Comparison of ENCODE assay signal across 8 mouse cellular contexts in the genomic region with DNA sequence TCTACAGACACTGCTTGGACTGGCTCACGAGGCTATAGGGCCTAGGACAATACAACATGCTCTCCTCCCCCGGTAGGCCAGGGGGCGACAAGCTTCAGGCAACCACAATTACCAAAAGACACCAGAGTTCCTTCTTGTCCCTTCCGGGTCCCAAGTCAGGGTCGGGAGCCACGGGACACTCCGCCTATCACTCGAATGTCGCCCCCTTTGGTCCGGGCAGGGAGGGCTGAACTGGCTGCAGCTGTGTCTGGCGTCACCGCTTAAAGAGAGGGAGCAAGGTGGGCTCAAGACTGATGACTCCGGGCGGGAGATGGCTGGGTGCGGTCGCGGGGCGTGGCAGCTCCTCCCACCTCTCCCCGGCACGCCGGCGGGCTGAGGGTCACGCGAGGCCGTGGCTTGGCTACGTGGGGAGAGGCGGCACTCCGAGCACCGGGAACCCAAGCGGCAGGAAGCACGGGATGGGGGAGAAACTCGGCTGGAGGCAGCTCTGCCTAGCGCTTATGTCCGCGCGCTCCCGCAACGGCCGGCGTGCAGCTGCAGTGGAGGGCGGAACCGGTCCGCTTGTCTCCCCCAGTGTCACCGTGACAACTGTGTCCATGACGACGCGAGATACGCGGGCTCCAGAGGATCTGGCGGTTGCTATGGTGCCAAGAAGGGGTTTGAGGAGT. TPM values are rescaled to one million over a fixed set of nuclear protein-coding genes. Genes with fewer than 3 reads are reported as not detected.
DNase-seq lines count a peak whose midpoint lies in the region; ATAC-seq and TF ChIP-seq lines count a peak whose summit lies in the region.

A gene (minus strand): TSS at position 536 of the 668 bp plus-strand sequence.

- H3K4me3 ChIP-seq in MEL (ENCODE audit: control insufficient read depth in 1 of 2, insufficient read depth in 1 of 2, low read depth in 2 of 2, low read length in 2 of 2) = peak within 1 kb of the TSS; percentile 19 to 49; a peak in 3 of 4 replicates
- peak within 1 kb of the TSS; percentile 48 for H3K4me3 ChIP-seq in lung, embryonic 14.5 days (ENCODE audit: low read depth, low read length)

- ATAC-seq in frontal cortex, adult (ENCODE audit: low TSS enrichment) = peak; percentile 86
- ATAC-seq in lung, embryonic 14.5 days (ENCODE audit: insufficient read depth) = peak; percentile 90
- ATAC-seq in neutrophil, adult 5-6 weeks (ENCODE audit: extremely low read depth, insufficient number of reproducible peaks, low FRiP score, poor library complexity, severe bottlenecking) = peak; percentile 28; the same call in 1 of the 2 replicates

- no peak within 1 kb of the TSS for H3K27ac ChIP-seq in MEL (ENCODE audit: control insufficient read depth, low read depth, low read length)
- H3K27ac ChIP-seq in lung, embryonic 14.5 days (ENCODE audit: low read depth) = no peak within 1 kb of the TSS

- no peak for TF ChIP-seq POLR2A in MEL (IDR thresholded peaks at IDR 0.05; ENCODE audit: control insufficient read depth in 1 of 2, insufficient read depth in 1 of 2, low read depth in 1 of 2, low read length in 2 of 2, poor library complexity in 1 of 2)

- WGBS in lung, embryonic 14.5 days = 2% methylated on average over 50 of the region's 50 CpGs

- TF ChIP-seq RAD21 in MEL (IDR thresholded peaks at IDR 0.05; ENCODE audit: low read depth, low read length) = no peak; the same call in 1 of the 2 replicates

- peak within 1 kb of the TSS; percentile 30 for H3K9ac ChIP-seq in MEL (ENCODE audit: control insufficient read depth, low read depth, low read length, poor library complexity, severe bottlenecking)
- H3K9ac ChIP-seq in lung, embryonic 14.5 days = peak within 1 kb of the TSS; percentile 48

- H3K36me3 ChIP-seq in MEL (ENCODE audit: control insufficient read depth in 1 of 2, insufficient read depth in 2 of 2, low read length in 2 of 2) = peaks cover 5 to 24% of the 10 kb centered on the region in 2 experiments
- H3K36me3 ChIP-seq in lung, embryonic 14.5 days (ENCODE audit: insufficient read depth) = peaks cover 41% of the 10 kb centered on the region

- no peaks in the 10 kb centered on the region for H3K79me2 ChIP-seq in MEL (ENCODE audit: control insufficient read depth, insufficient read depth, low read length, poor library complexity)

- DNase-seq in MEL (ENCODE audit: low read depth, low spot score) = peak; percentile 65
- DNase-seq in cerebellum, adult 9-10 months = peak; percentile 65
- peak; percentile 79 for DNase-seq in heart, postnatal 4 days
- DNase-seq in layer of hippocampus, adult 9-11 months = peak; percentile 84
- peak; percentile 91 for DNase-seq in lung, embryonic 14.5 days
- DNase-seq in testis, postnatal 10 days (ENCODE audit: low spot score) = peak; percentile 82

- TF ChIP-seq CTCF in MEL (IDR thresholded peaks at IDR 0.05 in 2 of 3, conservative IDR thresholded peaks at IDR 0.05 in 1 of 3; ENCODE audit: control insufficient read depth in 1 of 3, insufficient read depth in 1 of 3, low read depth in 2 of 3, low read length in 3 of 3, poor library complexity in 1 of 3, severe bottlenecking in 1 of 3) = peak in 2 of 3 experiments; percentile 27 to 28; a peak in 3 of 6 replicates
- peak; percentile 73 for TF ChIP-seq CTCF in lung, embryonic 14.5 days (IDR thresholded peaks at IDR 0.05; ENCODE audit: low read depth)

- peaks cover 12 to 20% of the 10 kb centered on the region in 2 experiments for H3K4me1 ChIP-seq in MEL (ENCODE audit: control insufficient read depth in 1 of 2, insufficient read depth in 2 of 2, low read length in 2 of 2)
- H3K4me1 ChIP-seq in lung, embryonic 14.5 days (ENCODE audit: insufficient read depth) = no peaks in the 10 kb centered on the region

- H3K9me3 ChIP-seq in MEL (replicated peaks; ENCODE audit: insufficient read depth, low read length) = no peaks in the 10 kb centered on the region
- H3K9me3 ChIP-seq in lung, embryonic 14.5 days (ENCODE audit: low read depth, low read length) = no peaks in the 10 kb centered on the region

- no peak for TF ChIP-seq EP300 in MEL (IDR thresholded peaks at IDR 0.05; ENCODE audit: low read depth in 1 of 2, low read length in 2 of 2)

- peak within 1 kb of the TSS; percentile 86 for H3K4me2 ChIP-seq in lung, embryonic 14.5 days

- no peaks in the 10 kb centered on the region for H3K27me3 ChIP-seq in MEL (ENCODE audit: control insufficient read depth in 1 of 2, insufficient read depth in 2 of 2, low read length in 2 of 2)
- no peaks in the 10 kb centered on the region for H3K27me3 ChIP-seq in lung, embryonic 14.5 days (ENCODE audit: insufficient read depth, low read length)

TF ChIP-seq in MEL, 35 proteins besides CTCF, POLR2A, EP300 and RAD21:
- TF ChIP-seq ELF1 (IDR thresholded peaks at IDR 0.05; ENCODE audit: low read depth, low read length) = peak; percentile 63; the same call in 1 of the 2 replicates
- peak; percentile 22; the same call in 1 of the 2 replicates for TF ChIP-seq SIN3A (IDR thresholded peaks at IDR 0.05; ENCODE audit: low read length)
- TF ChIP-seq SMC3 (IDR thresholded peaks at IDR 0.05; ENCODE audit: low read depth, low read length) = peak; percentile 25
- TF ChIP-seq MXI1 (IDR thresholded peaks at IDR 0.05; ENCODE audit: low read depth, low read length) = peak; percentile 51
- TF ChIP-seq MYC (IDR thresholded peaks at IDR 0.05; ENCODE audit: low read depth, low read length) = no peak

RNA-seq across cellular contexts. Expression of the gene that starts here (rescaled TPM):
- 0.10 and 0.31 TPM in 2 replicates for total RNA-seq in MEL (2012; rRNA removed)
- under 1 TPM in 1 of 2 experiments, not detected in 1; 0.46 TPM for polyA plus RNA-seq in MEL (2012; ENCODE audit: insufficient read depth in 1 of 2, insufficient read length in 2 of 2, low read depth in 1 of 2, low replicate concordance in 2 of 2, missing spikeins in 1 of 2)
- total RNA-seq in heart, postnatal 4 days (2021) = under 1 TPM; 0.54 to 0.62 TPM
- polyA plus RNA-seq in lung, embryonic 14.5 days (2014; fragmentation: Nextera tagmentation; extraction: Ambion mirVana) = 0.68 and 0.79 TPM in 2 replicates
- total RNA-seq in neutrophil, adult 5-6 weeks (2017) = 6.6 and 8.0 TPM in 2 replicates

Comparison
In these comparisons a context has a peak if more than half of its experiments do, and no peak if none do; other contexts are left out.
1. Peak in DNase-seq, H3K4me3 ChIP-seq and H3K9ac ChIP-seq in MEL; RNA of the gene not detected or under 1 TPM.
2. Peak in DNase-seq in heart, postnatal 4 days; RNA of the gene not detected or under 1 TPM.
3. Peak in DNase-seq, ATAC-seq, H3K4me3 ChIP-seq, H3K9ac ChIP-seq and H3K4me2 ChIP-seq in lung, embryonic 14.5 days; RNA of the gene not detected or under 1 TPM.
4. ATAC-seq: peak in every context shown above with its lines; median percentile 90 in lung, embryonic 14.5 days; 86 in frontal cortex, adult; 28 in neutrophil, adult 5-6 weeks.